Mouse (Mus musculus): Measurements from ENCODE around the gene Reln.

- TF ChIP-seq CTCF (IDR thresholded peaks at IDR 0.05; ENCODE audit: insufficient read depth, low read depth, low read length) (no peak), POLR2A (IDR thresholded peaks at IDR 0.05; ENCODE audit: insufficient read depth, low read depth, low read length) (no peak)
These were observed 316.1 kb downstream of the Reln start for GRCm38 (mm10) chr5:22028379-22028778.
